Mouse (Mus musculus): Measurements from ENCODE around the gene Ttll13. TPM values are rescaled to one million over a fixed set of nuclear protein-coding genes. Genes with fewer than 3 reads are reported as not detected.

Ttll13 gene
- 0.90 and 1.7 TPM in 2 replicates for polyA plus RNA-seq (2012; rRNA removed)

GRCm38 (mm10) chr7:80246148-80246721 lies at the start of gene Ttll13:
TSS of gene Ttll13 (plus strand) at chr7:80246376.
- DNase-seq (ENCODE audit: extremely low spot score in 1 of 2, low spot score in 1 of 2): peak; percentile 96 to 97

- DNase-seq (ENCODE audit: extremely low spot score in 1 of 2, low spot score in 1 of 2): no peak
These were observed 48.8 kb upstream of the Ttll13 start for GRCm38 (mm10) chr7:80197371-80197770.

- peak; percentile 59 to 75 for DNase-seq (ENCODE audit: extremely low spot score in 1 of 2, low spot score in 1 of 2)
These were observed 48.0 kb upstream of the Ttll13 start for GRCm38 (mm10) chr7:80197941-80198778.

GRCm38 (mm10) chr7:80198863-80199262 lies 47.3 kb upstream of the Ttll13 start:
- DNase-seq (ENCODE audit: extremely low spot score in 1 of 2, low spot score in 1 of 2): no peak

- no peak for DNase-seq (ENCODE audit: extremely low spot score in 1 of 2, low spot score in 1 of 2)
These were observed 46.9 kb upstream of the Ttll13 start for GRCm38 (mm10) chr7:80199286-80199685.

- no peak for DNase-seq (ENCODE audit: extremely low spot score in 1 of 2, low spot score in 1 of 2)
These were observed 46.2 kb upstream of the Ttll13 start for GRCm38 (mm10) chr7:80199851-80200587.

GRCm38 (mm10) chr7:80200588-80200945 lies 45.6 kb upstream of the Ttll13 start:
- DNase-seq (ENCODE audit: extremely low spot score in 1 of 2, low spot score in 1 of 2): no peak

GRCm38 (mm10) chr7:80200963-80201539 lies 45.1 kb upstream of the Ttll13 start:
- no peak for DNase-seq (ENCODE audit: extremely low spot score in 1 of 2, low spot score in 1 of 2)

GRCm38 (mm10) chr7:80201888-80202540 lies 44.2 kb upstream of the Ttll13 start:
- no peak for DNase-seq (ENCODE audit: extremely low spot score in 1 of 2, low spot score in 1 of 2)

- no peak for DNase-seq (ENCODE audit: extremely low spot score in 1 of 2, low spot score in 1 of 2)
These were observed 43.2 kb upstream of the Ttll13 start for GRCm38 (mm10) chr7:80202961-80203360.

- DNase-seq (ENCODE audit: extremely low spot score in 1 of 2, low spot score in 1 of 2): no peak
These were observed 42.5 kb upstream of the Ttll13 start for GRCm38 (mm10) chr7:80203638-80204096.

GRCm38 (mm10) chr7:80204362-80204761 lies 41.8 kb upstream of the Ttll13 start:
- DNase-seq (ENCODE audit: extremely low spot score in 1 of 2, low spot score in 1 of 2): no peak

- no peak for DNase-seq (ENCODE audit: extremely low spot score in 1 of 2, low spot score in 1 of 2)
These were observed 41.2 kb upstream of the Ttll13 start for GRCm38 (mm10) chr7:80204961-80205360.

GRCm38 (mm10) chr7:80205705-80206589 lies 40.2 kb upstream of the Ttll13 start:
- DNase-seq (ENCODE audit: extremely low spot score in 1 of 2, low spot score in 1 of 2): no peak

GRCm38 (mm10) chr7:80207314-80207731 lies 38.9 kb upstream of the Ttll13 start:
- no peak for DNase-seq (ENCODE audit: extremely low spot score in 1 of 2, low spot score in 1 of 2)

GRCm38 (mm10) chr7:80208026-80208642 lies 38.0 kb upstream of the Ttll13 start:
- DNase-seq (ENCODE audit: extremely low spot score in 1 of 2, low spot score in 1 of 2): no peak

- no peak for DNase-seq (ENCODE audit: extremely low spot score in 1 of 2, low spot score in 1 of 2)
These were observed 37.3 kb upstream of the Ttll13 start for GRCm38 (mm10) chr7:80208738-80209430.

GRCm38 (mm10) chr7:80209669-80210068 lies 36.5 kb upstream of the Ttll13 start:
- DNase-seq (ENCODE audit: extremely low spot score in 1 of 2, low spot score in 1 of 2): no peak
